Mouse (Mus musculus) limb, embryonic 13.5 days (tissue): Measurements from ENCODE around the gene Hist1h3i. TPM values are rescaled to one million over a fixed set of nuclear protein-coding genes. Genes with fewer than 3 reads are reported as not detected.
"Not testable (repeated sequence)": the region's sequence is repeated elsewhere in the genome, so short reads cannot be mapped to it uniquely, and the experiment has no call there.

Source experiments
- ATAC-seq: fragments of 200-750 bp; cut with Nextera tagmentation; 2 replicates; pipeline ENCODE4 v1.8.0; 2017; ENCODE audit warnings: low read depth, moderate number of reproducible peaks, moderate TSS enrichment; ENCODE audit not compliant: low FRiP score
- H3K27ac ChIP-seq: fragments of 300-500 bp; sonication (generic); 2 replicates; pipeline ENCODE4 v1.5.1; 2015; ENCODE audit warnings: inconsistent platforms, mild to moderate bottlenecking, moderate library complexity
- H3K27me3 ChIP-seq: fragments of 300-500 bp; sonication (generic); 2 replicates; pipeline ENCODE4 v1.6.1; 2015; ENCODE audit warnings: mild to moderate bottlenecking, inconsistent platforms
- H3K36me3 ChIP-seq: fragments of 300-500 bp; sonication (generic); 2 replicates; pipeline ENCODE4 v1.6.1; 2015; ENCODE audit warnings: inconsistent platforms, mild to moderate bottlenecking, moderate library complexity
- H3K4me1 ChIP-seq: fragments of 300-500 bp; sonication (generic); 2 replicates; pipeline ENCODE4 v1.6.1; 2015; ENCODE audit warnings: inconsistent platforms
- H3K4me2 ChIP-seq: fragments of 300-500 bp; sonication (generic); replicated peaks from 2 replicates; pipeline ENCODE4 v1.6.1; 2015; ENCODE audit warnings: inconsistent platforms, mild to moderate bottlenecking, moderate library complexity
- H3K4me3 ChIP-seq: fragments of 300-500 bp; sonication (generic); 2 replicates; pipeline ENCODE4 v1.5.1; 2015; ENCODE audit warnings: moderate library complexity, mild to moderate bottlenecking, inconsistent platforms
- H3K9ac ChIP-seq: fragments of 300-500 bp; sonication (generic); 2 replicates; pipeline ENCODE4 v1.6.1; 2015; ENCODE audit warnings: mild to moderate bottlenecking, inconsistent platforms
- H3K9me3 ChIP-seq: fragments of 300-500 bp; sonication (generic); 2 replicates; pipeline ENCODE4 v1.6.1; 2016; ENCODE audit warnings: inconsistent platforms
- WGBS: fragments of 180-500 bp; shearing (Covaris S2); methylation state at CpG from one replicate; pipeline ENCODE4 v1.1.7; 2015; 5-methylcytosine and 5-hydroxymethylcytosine counted together
- polyA plus RNA-seq: library from polyadenylated mRNA; unstranded; fragments of >200 nt; fragmentation: Nextera tagmentation; extraction: Ambion mirVana; gene quantifications from 2 replicates; pipeline ENCODE4 v1.2.1, GENCODE M21; 2015

The Hist1h3i gene
- polyA plus RNA-seq, 1 experiment from 2014 or later = 146 TPM

GRCm38 (mm10) chr13:21779767-21780731 lies 3.1 kb downstream of the Hist1h3i start, which contains the start of gene Hist1h1b:
TSS of gene Hist1h1b (minus strand) at chr13:21780625.
- no peaks in the 10 kb centered on the region for H3K27me3 ChIP-seq
- ATAC-seq = peak; percentile 30
- WGBS = under 1% methylated on average over 44 of the region's 44 CpGs
- H3K4me1 ChIP-seq = peaks cover 25% of the 10 kb centered on the region
- H3K4me2 ChIP-seq = peak within 1 kb of the TSS; percentile 90
- H3K4me3 ChIP-seq = peak within 1 kb of the TSS; percentile 59
- peak within 1 kb of the TSS; percentile 85 for H3K9ac ChIP-seq
- no peaks in the 10 kb centered on the region for H3K36me3 ChIP-seq
- H3K27ac ChIP-seq = peak within 1 kb of the TSS; percentile 97
- H3K9me3 ChIP-seq = no peaks in the 10 kb centered on the region

- H3K27me3 ChIP-seq = no peaks in the 10 kb centered on the region
- peak; percentile 88 for ATAC-seq
- peaks cover 20% of the 10 kb centered on the region for H3K4me1 ChIP-seq
- peak overlapping the region; percentile 97 for H3K27ac ChIP-seq
- no peaks in the 10 kb centered on the region for H3K36me3 ChIP-seq
- H3K4me2 ChIP-seq = peak overlapping the region; percentile 90
- peak overlapping the region; percentile 85 for H3K9ac ChIP-seq
- 4% methylated on average over 33 of the region's 33 CpGs for WGBS
- H3K4me3 ChIP-seq = peak overlapping the region; percentile 59
- H3K9me3 ChIP-seq = no peaks in the 10 kb centered on the region
Observed at GRCm38 (mm10) chr13:21778814-21779766, 4.1 kb downstream of the Hist1h3i start.

GRCm38 (mm10) chr13:21755707-21756106 lies 27.5 kb downstream of the Hist1h3i start:
- no peaks in the 10 kb centered on the region for H3K9me3 ChIP-seq
- H3K27ac ChIP-seq = no peak overlapping the region
- peak overlapping the region; percentile 41; the same call in 1 of the 2 replicates for H3K4me2 ChIP-seq
- ATAC-seq = no peak
- H3K4me3 ChIP-seq = no peak overlapping the region
- WGBS = 77% methylated on average over 1 of the region's 1 CpGs
- H3K27me3 ChIP-seq = no peaks in the 10 kb centered on the region
- no peaks in the 10 kb centered on the region for H3K36me3 ChIP-seq
- peaks cover 18% of the 10 kb centered on the region for H3K4me1 ChIP-seq
- H3K9ac ChIP-seq = no peak overlapping the region

DNA sequence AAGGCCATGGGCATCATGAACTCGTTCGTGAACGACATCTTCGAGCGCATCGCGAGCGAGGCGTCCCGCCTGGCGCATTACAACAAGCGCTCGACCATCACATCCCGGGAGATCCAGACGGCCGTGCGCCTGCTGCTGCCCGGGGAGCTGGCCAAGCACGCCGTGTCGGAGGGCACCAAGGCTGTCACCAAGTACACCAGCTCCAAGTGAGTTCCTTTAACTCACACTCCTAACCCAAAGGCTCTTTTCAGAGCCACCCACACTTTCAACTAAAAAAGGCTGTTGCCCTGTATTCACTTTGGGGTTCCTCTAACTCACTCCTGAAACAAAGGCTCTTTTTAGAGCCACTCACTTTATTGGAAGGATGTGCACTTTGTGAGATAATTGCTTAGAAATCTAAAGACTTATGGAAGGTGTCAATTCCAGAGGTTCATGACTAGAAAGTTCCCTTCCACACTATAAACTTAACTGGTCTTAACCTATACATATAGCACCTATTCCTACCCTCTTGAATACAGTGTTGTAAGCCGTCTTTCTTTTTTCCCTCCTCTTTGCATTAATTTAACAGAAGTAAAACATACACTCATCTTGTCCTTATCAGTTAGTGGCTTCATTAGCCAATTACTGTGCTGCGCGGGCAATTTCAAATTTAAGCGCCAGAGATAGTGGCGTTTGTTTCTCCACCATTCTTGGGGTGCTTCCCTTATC lies 28.7 kb downstream of the Hist1h3i start:
- not testable (repeated sequence) for H3K9me3 ChIP-seq, H3K27me3 ChIP-seq, ATAC-seq, H3K36me3 ChIP-seq
- Histone ChIP-seq H3K4me1 (peaks cover 20% of the 10 kb centered on the region), H3K9ac (peak overlapping the region; percentile 65), H3K4me2 (peak overlapping the region; percentile 75), H3K27ac (peak overlapping the region; percentile 93), H3K4me3 (peak overlapping the region; percentile 46)
- WGBS = under 1% methylated on average over 26 of the region's 26 CpGs

DNA sequence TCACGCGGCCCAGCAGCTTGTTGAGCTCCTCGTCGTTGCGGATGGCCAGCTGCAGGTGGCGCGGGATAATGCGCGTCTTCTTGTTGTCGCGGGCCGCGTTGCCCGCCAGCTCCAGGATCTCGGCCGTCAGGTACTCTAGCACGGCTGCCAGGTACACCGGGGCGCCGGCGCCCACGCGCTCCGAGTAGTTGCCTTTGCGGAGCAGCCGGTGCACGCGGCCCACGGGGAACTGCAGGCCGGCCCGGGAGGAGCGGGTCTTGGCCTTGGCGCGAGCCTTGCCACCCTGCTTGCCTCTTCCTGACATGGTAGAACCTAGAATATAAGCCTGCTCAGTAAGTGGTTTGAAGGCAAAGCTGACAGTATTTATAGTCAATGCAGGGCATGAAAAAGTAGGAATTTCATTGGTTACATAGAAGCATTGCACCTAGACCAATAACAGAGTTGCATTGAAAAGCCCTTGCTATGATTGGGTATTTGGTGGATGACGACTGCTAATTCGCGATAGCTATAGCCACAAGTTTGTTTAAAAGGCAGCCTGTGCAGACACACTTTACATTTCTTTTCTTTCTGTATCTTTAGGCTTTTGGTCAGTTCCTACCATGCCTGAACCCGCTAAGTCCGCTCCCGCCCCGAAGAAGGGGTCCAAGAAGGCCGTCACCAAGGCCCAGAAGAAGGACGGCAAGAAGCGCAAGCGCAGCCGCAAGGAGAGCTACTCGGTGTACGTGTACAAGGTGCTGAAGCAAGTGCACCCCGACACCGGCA lies 29.5 kb downstream of the Hist1h3i start, which contains the start of the genes Hist1h2ak and Hist1h2bn:
TSS of gene Hist1h2ak (minus strand) at position 304 of the 762 bp plus-strand sequence.
TSS of gene Hist1h2bn (plus strand) at position 600 of the 762 bp plus-strand sequence.
- Histone ChIP-seq H3K4me2 (peak within 1 kb of the TSS; percentile 75), H3K4me3 (peak within 1 kb of the TSS; percentile 46), H3K27ac (peak within 1 kb of the TSS; percentile 93), H3K4me1 (peaks cover 27% of the 10 kb centered on the region), H3K9ac (peak within 1 kb of the TSS; percentile 78)
- not testable (repeated sequence) for H3K9me3 ChIP-seq, H3K27me3 ChIP-seq, H3K36me3 ChIP-seq
- WGBS = under 1% methylated on average over 48 of the region's 50 CpGs
- peak; percentile 94 for ATAC-seq

- peaks cover 31% of the 10 kb centered on the region for H3K4me1 ChIP-seq
- no peaks in the 10 kb centered on the region for H3K36me3 ChIP-seq
- peak overlapping the region; percentile 46 for H3K4me3 ChIP-seq
- WGBS = 1% methylated on average over 10 of the region's 10 CpGs
- H3K9me3 ChIP-seq = no peaks in the 10 kb centered on the region
- H3K9ac ChIP-seq = peak overlapping the region; percentile 78
- no peak for ATAC-seq
- peak overlapping the region; percentile 75 for H3K4me2 ChIP-seq
- no peaks in the 10 kb centered on the region for H3K27me3 ChIP-seq
- H3K27ac ChIP-seq = peak overlapping the region; percentile 93
Observed at GRCm38 (mm10) chr13:21753051-21753523, 30.1 kb downstream of the Hist1h3i start.

GRCm38 (mm10) chr13:21752356-21752755 lies 30.8 kb downstream of the Hist1h3i start:
- WGBS = 33% methylated on average over 3 of the region's 3 CpGs
- Histone ChIP-seq H3K27ac (peak overlapping the region; percentile 93), H3K27me3 (no peaks in the 10 kb centered on the region), H3K4me2 (peak overlapping the region; percentile 75), H3K9ac (peak overlapping the region; percentile 43; the same call in 1 of the 2 replicates), H3K4me1 (peaks cover 34% of the 10 kb centered on the region), H3K36me3 (no peaks in the 10 kb centered on the region), H3K4me3 (peak overlapping the region; percentile 46), H3K9me3 (no peaks in the 10 kb centered on the region)
- ATAC-seq = no peak

DNA sequence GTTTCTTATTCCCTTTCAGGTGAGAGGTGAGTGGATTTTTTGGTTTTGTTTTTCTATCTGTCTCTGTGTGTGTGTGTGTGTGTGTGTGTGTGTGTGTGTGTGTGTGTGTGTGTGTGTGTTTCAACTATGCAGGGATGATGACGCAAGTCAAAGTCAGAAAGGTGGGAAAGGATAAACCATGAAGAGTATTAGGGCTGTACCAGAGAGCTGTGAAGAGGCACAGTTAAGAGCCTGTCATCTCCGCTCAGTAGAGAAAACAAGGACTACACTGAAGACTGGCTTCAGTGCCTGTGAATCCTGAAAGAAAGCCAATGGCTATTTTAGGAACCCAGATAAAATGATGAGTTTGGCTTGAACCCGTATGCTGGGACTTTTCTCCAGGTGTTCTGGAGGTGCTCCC lies 31.3 kb downstream of the Hist1h3i start:
- Histone ChIP-seq H3K4me3 (no peak overlapping the region), H3K4me1 (peaks cover 36% of the 10 kb centered on the region), H3K27ac (peak overlapping the region; percentile 93), H3K4me2 (peak overlapping the region; percentile 75), H3K9ac (no peak overlapping the region), H3K9me3 (no peaks in the 10 kb centered on the region), H3K36me3 (no peaks in the 10 kb centered on the region), H3K27me3 (no peaks in the 10 kb centered on the region)
- no peak for ATAC-seq
- WGBS = 83% methylated on average over 3 of the region's 3 CpGs

DNA sequence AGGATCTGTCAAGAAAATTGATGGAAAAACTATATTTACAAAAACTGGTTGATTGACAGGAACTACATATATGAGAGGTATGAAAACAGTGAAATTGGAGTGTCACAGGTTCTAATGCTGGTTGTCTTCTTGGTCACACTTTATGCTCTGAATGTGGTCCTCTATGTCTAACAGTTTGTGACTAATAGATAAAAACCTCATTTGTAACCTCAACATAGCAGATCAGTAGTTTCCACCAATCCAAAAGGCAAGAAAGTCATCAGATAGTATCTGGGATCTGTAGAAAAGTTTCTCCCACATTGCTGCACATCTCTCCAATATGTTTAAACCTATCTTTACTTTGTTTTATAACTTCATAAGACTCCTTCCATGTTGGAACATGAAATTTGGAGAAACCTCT lies 31.8 kb downstream of the Hist1h3i start:
- H3K4me1 ChIP-seq = peaks cover 36% of the 10 kb centered on the region
- peak overlapping the region; percentile 93; the same call in 1 of the 2 replicates for H3K27ac ChIP-seq
- H3K9me3 ChIP-seq = no peaks in the 10 kb centered on the region
- no peaks in the 10 kb centered on the region for H3K27me3 ChIP-seq
- H3K4me3 ChIP-seq = no peak overlapping the region
- H3K9ac ChIP-seq = no peak overlapping the region
- no peaks in the 10 kb centered on the region for H3K36me3 ChIP-seq
- no peak overlapping the region for H3K4me2 ChIP-seq
- ATAC-seq = no peak

GRCm38 (mm10) chr13:21750159-21751017 lies 32.8 kb downstream of the Hist1h3i start, which contains the start of gene Hist1h4k:
TSS of gene Hist1h4k (minus strand) at chr13:21750505.
- H3K36me3 ChIP-seq, H3K9me3 ChIP-seq, H3K27me3 ChIP-seq: not testable (repeated sequence)
- Histone ChIP-seq H3K27ac (peak within 1 kb of the TSS; percentile 98), H3K4me3 (peak within 1 kb of the TSS; percentile 60), H3K4me2 (peak within 1 kb of the TSS; percentile 87), H3K4me1 (peaks cover 36% of the 10 kb centered on the region), H3K9ac (peak within 1 kb of the TSS; percentile 77)
- ATAC-seq = peak; percentile 87
- WGBS = under 1% methylated on average over 50 of the region's 56 CpGs
